Mouse (Mus musculus) frontal cortex, adult (tissue): ENCODE results near the gene Tcl1.
"Not testable (repeated sequence)": the region's sequence is repeated elsewhere in the genome, so short reads cannot be mapped to it uniquely, and the experiment has no call there.

Experiments
- ATAC-seq: cut with Nextera tagmentation; 2 replicates; pipeline ENCODE4 v1.9.2; 2017; ENCODE audit warnings: mild to moderate bottlenecking, moderate library complexity, mixed read lengths; ENCODE audit not compliant: low TSS enrichment

Gene Tcl1

GRCm38 (mm10) chr12:105181040-105181644 lies 41.5 kb downstream of the Tcl1 start:
- ATAC-seq, result not testable (repeated sequence)

- ATAC-seq, result not testable (repeated sequence)
Measured at GRCm38 (mm10) chr12:105176044-105176443, 46.5 kb downstream of the Tcl1 start, which contains the start of gene Tcl1b5. TSS of gene Tcl1b5 (plus strand) at chr12:105176344.

GRCm38 (mm10) chr12:105174318-105174717 lies 48.3 kb downstream of the Tcl1 start:
- ATAC-seq, result not testable (repeated sequence)

GRCm38 (mm10) chr12:105173366-105173765 lies 49.2 kb downstream of the Tcl1 start:
- ATAC-seq, result no peak
